Mouse (Mus musculus) heart, adult 2 months (tissue): ENCODE data around the gene Fpr2. TPM values are rescaled to one million over a fixed set of nuclear protein-coding genes. Genes with fewer than 3 reads are reported as not detected.
A peak's percentile ranks its signal among the peaks of the same experiment; 100 is the strongest.

ENCODE experiments used
- DNase-seq, 2 experiments: peaks; one replicate each; pipeline ENCODE4 v3.0.0; 2021
- H3K27ac ChIP-seq: fragments of 200-600 bp; 2 replicates; pipeline ENCODE4 v1.8.1; 2022
- H3K27me3 ChIP-seq: fragments of 200-500 bp; 2 replicates; pipeline ENCODE4 v1.6.1; 2012; ENCODE audit warnings: mild to moderate bottlenecking, low read length, inconsistent platforms, mixed read lengths; ENCODE audit not compliant: control insufficient read depth, insufficient read depth
- H3K36me3 ChIP-seq: fragments of 200-500 bp; 2 replicates; pipeline ENCODE4 v1.6.1; 2012; ENCODE audit warnings: low read length, inconsistent platforms; ENCODE audit not compliant: control insufficient read depth, insufficient read depth
- H3K4me1 ChIP-seq: fragments of 200-500 bp; 2 replicates; pipeline ENCODE4 v1.6.1; 2011; ENCODE audit warnings: low read length; ENCODE audit not compliant: control insufficient read depth, insufficient read depth
- H3K4me3 ChIP-seq: fragments of 200-600 bp; 2 replicates; pipeline ENCODE4 v1.8.1; 2022
- H3K79me2 ChIP-seq: fragments of 200-500 bp; replicated peaks from 2 replicates; pipeline ENCODE4 v1.6.1; 2012; ENCODE audit warnings: mild to moderate bottlenecking, inconsistent platforms, low read length, moderate library complexity, mixed read lengths; ENCODE audit not compliant: control insufficient read depth, insufficient read depth
- H3K9ac ChIP-seq: fragments of 200-500 bp; 2 replicates; pipeline ENCODE4 v1.6.1; 2012; ENCODE audit warnings: low read depth, mild to moderate bottlenecking, control low read depth, inconsistent platforms, low read length, mixed read lengths
- CTCF ChIP-seq: fragments of 200-600 bp; IDR thresholded peaks from 2 replicates; pipeline ENCODE4 v1.8.1; 2022; ENCODE audit warnings: antibody characterized with exemption, mild to moderate bottlenecking, moderate library complexity
- EP300 ChIP-seq: fragments of 200-500 bp; IDR thresholded peaks from 2 replicates; pipeline ENCODE4 v1.6.1; 2011; ENCODE audit warnings: low read depth, low read length, control low read depth; ENCODE audit not compliant: insufficient read depth
- POLR2A ChIP-seq: fragments of 200-500 bp; IDR thresholded peaks from 2 replicates; pipeline ENCODE4 v1.6.1; 2011; ENCODE audit warnings: mild to moderate bottlenecking, low read depth, low read length, control low read depth; ENCODE audit not compliant: insufficient read depth
- WGBS: fragments of 180-500 bp; shearing (Covaris S2); methylation state at CpG from one replicate; pipeline ENCODE4 v1.1.7; 2018; 5-methylcytosine and 5-hydroxymethylcytosine counted together
- intact Hi-C: fragments of 180-260 bp; cut with DNase I; formaldehyde crosslinking; loops from one replicate; pipeline ENCODE4 v1.15.1; 2025
- polyA plus RNA-seq: library from polyadenylated mRNA; depleted of rRNA; stranded (reverse); fragments of >200 nt; gene quantifications from 2 replicates; pipeline ENCODE4 v1.2.3, GENCODE M21; 2012
- total RNA-seq, 2 experiments: library from RNA; stranded (reverse); gene quantifications; 2 replicates each; pipeline ENCODE4 v1.2.3; 2021

Gene Fpr2
- total and polyA plus RNA-seq, 3 experiments: 0.39 to 0.49 TPM; not detected in 1

DNA sequence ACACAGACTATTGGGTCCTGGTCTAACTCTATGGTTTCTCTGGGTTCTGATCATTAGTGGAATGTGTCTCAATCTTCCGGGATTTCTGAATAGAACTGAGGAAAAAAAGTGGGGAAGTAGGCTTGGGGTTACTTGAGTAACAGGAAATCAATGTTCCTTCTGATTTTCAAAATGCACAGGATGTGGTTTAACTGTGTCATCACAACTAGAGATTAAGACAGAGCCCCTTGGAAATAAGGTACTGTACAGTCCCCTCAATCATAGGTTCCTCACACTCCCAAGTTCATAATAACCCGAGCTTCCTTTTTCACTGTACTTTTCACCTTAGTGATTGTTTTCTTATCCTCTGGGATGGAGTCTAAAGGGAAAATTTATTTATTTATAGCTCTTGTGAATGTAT, 15.9 kb upstream of the Fpr2 start:
- no peak overlapping the region for H3K27ac ChIP-seq
- H3K27me3 ChIP-seq: no peaks in the 10 kb centered on the region
- H3K79me2 ChIP-seq: no peaks in the 10 kb centered on the region
- H3K36me3 ChIP-seq: no peaks in the 10 kb centered on the region
- 60% methylated on average over 2 of the region's 2 CpGs for WGBS
- no peak for TF ChIP-seq CTCF
- no peak for TF ChIP-seq EP300
- no peak for TF ChIP-seq POLR2A
- H3K9ac ChIP-seq: no peak overlapping the region
- no peak for DNase-seq
- H3K4me3 ChIP-seq: no peak overlapping the region
- H3K4me1 ChIP-seq: no peaks in the 10 kb centered on the region
- intact Hi-C loops: no loop called here

DNA sequence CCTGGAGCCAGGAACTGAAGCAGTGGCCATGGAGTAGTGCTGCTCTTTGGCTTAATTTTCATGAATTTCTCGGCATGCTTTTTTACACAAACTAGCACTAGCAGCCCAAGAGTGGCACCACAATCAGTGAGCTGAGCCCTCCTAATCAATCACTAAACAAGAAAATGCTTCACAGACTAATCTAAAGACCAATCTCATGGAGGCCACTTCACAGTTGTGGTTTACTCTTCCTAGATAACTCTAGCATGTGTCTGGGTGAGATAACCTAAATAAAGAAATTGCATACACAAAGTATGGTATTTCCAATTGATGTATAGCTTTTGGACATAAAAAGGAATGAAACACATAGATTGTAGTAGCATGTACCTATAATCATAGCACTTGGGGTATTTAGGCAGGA, 8.3 kb upstream of the Fpr2 start:
- no peak overlapping the region for H3K9ac ChIP-seq
- no peak overlapping the region for H3K27ac ChIP-seq
- H3K4me1 ChIP-seq: no peaks in the 10 kb centered on the region
- H3K79me2 ChIP-seq: no peaks in the 10 kb centered on the region
- no peaks in the 10 kb centered on the region for H3K36me3 ChIP-seq
- 67% methylated on average over 1 of the region's 1 CpGs for WGBS
- H3K27me3 ChIP-seq: no peaks in the 10 kb centered on the region
- intact Hi-C loops: no loop called here
- TF ChIP-seq POLR2A: no peak
- H3K4me3 ChIP-seq: no peak overlapping the region
- DNase-seq: no peak

DNA sequence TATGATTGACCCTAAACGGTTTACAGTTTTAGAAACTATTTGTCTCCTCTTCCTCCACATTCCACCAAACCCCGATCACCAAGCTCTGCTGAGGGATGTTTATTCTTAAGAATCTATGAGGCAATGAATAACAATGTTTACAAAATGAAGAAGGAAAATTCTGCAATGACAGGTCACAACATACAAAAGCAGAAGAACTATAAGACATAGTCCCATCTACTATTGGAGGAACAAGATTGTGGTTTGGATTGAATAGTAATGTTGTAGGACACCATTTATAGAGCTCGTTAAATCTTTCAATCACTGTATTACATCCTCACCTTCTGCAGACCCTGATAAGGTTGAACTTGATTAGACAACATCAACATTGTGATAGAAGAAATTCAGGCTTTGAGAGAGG, 5.0 kb upstream of the Fpr2 start:
- H3K4me3 ChIP-seq: no peak overlapping the region
- intact Hi-C loops: no loop called here
- TF ChIP-seq EP300 (no peak), CTCF (no peak), POLR2A (no peak)
- H3K36me3 ChIP-seq: no peaks in the 10 kb centered on the region
- H3K9ac ChIP-seq: no peak overlapping the region
- H3K79me2 ChIP-seq: no peaks in the 10 kb centered on the region
- no peak overlapping the region for H3K27ac ChIP-seq
- H3K27me3 ChIP-seq: no peaks in the 10 kb centered on the region
- H3K4me1 ChIP-seq: no peaks in the 10 kb centered on the region
- WGBS: 63% methylated on average over 3 of the region's 3 CpGs
- DNase-seq: no peak

DNA sequence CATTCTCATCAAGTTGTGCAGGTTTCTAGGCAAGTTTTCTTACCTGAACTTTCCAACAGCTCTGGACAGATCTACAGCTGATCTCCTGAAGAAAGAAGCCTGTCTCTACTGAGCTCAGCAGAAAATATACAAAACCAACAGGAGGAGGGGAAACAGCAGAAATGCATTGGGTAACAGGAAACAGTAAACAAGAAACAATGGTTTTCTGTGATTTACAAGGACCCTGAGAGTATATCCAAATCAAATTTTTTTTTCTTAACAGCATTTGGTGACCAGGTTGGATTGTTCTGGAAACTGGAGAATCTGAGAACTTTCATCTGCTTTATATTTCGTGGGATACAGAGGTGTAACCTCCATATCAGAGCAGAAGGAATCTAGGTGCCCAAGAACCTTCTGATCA, 3.8 kb upstream of the Fpr2 start, which contains the start of gene Fpr1:
Fpr1 (minus strand) TSS at position 101 of the 400 bp plus-strand sequence.
- no peak for DNase-seq
- Histone ChIP-seq H3K4me3 (no peak within 1 kb of the TSS), H3K36me3 (no peaks in the 10 kb centered on the region), H3K4me1 (no peaks in the 10 kb centered on the region), H3K27me3 (no peaks in the 10 kb centered on the region), H3K27ac (no peak within 1 kb of the TSS), H3K79me2 (no peaks in the 10 kb centered on the region), H3K9ac (no peak within 1 kb of the TSS)
- no peak for TF ChIP-seq EP300
- TF ChIP-seq CTCF: no peak
- no peak for TF ChIP-seq POLR2A
- 52% methylated on average over 1 of the region's 1 CpGs for WGBS
- intact Hi-C loops: no loop called here

DNA sequence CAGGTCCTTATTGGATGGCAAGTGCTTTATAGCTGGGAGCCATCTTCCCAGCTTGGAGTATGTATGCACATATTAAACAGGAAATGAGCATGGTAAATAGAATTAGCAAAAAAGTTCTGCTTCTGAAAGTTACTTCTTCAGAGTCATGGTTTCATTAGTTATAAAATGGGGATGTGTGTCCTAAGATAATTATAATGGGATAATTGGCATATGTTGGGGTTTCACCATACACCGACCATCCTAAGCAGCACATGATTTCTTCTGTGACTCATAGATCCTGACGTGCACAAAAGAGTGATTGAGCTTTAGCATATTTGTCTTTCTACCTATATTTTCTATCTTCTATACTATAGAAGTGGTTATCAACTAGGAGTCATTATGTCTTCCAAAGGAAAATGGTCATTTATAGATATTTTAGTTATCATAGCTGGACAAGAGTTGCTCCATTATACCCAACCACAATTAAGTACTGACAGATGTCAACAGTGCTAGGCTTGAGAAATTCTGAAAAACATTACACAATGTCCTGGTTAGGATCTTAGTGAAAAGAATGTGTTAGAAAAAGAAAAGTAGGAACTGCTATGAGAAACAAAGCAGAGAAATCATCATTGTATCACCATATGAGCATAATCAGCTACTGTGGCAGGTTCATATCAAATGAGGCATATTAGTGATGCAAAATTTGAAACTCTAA, 2.3 kb downstream of the Fpr2 start:
- no peaks in the 10 kb centered on the region for H3K79me2 ChIP-seq
- no peak overlapping the region for H3K27ac ChIP-seq
- intact Hi-C loops: no loop called here
- no peaks in the 10 kb centered on the region for H3K4me1 ChIP-seq
- no peaks in the 10 kb centered on the region for H3K36me3 ChIP-seq
- 77% methylated on average over 2 of the region's 2 CpGs for WGBS
- TF ChIP-seq CTCF: no peak
- TF ChIP-seq POLR2A: no peak
- no peak for TF ChIP-seq EP300
- H3K27me3 ChIP-seq: no peaks in the 10 kb centered on the region
- DNase-seq: no peak
- no peak overlapping the region for H3K4me3 ChIP-seq
- H3K9ac ChIP-seq: no peak overlapping the region

DNA sequence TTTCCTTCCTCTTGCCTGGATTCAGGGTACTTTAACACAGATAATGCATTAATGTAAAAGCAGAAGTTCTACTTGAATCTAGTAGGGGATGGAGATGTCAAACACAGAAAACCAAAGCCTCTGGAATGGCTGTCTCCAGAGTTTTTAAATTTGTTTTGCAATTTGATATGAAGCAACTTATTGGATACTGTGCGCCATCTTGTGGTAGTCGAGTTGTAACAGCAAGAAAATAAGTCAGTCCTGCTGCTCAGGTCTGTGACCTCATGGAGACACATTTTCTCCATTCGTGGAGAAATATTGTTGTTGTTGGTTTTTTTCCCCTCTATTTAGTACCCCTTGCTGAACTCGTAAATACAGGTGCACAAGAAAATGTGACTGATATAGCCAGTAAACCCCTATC, 8.4 kb downstream of the Fpr2 start:
- H3K27ac ChIP-seq: no peak overlapping the region
- TF ChIP-seq EP300: no peak
- TF ChIP-seq CTCF: peak; percentile 92
- TF ChIP-seq POLR2A: no peak
- no peak for DNase-seq
- H3K4me3 ChIP-seq: no peak overlapping the region
- H3K4me1 ChIP-seq: no peaks in the 10 kb centered on the region
- no peaks in the 10 kb centered on the region for H3K36me3 ChIP-seq
- no peaks in the 10 kb centered on the region for H3K27me3 ChIP-seq
- 2% methylated on average over 4 of the region's 4 CpGs for WGBS
- no peaks in the 10 kb centered on the region for H3K79me2 ChIP-seq
- no peak overlapping the region for H3K9ac ChIP-seq
- intact Hi-C loops: loop anchor here (1.0 to 5.0 kb wide), 2 partner anchors 54 to 130 kb away; no protein-coding TSS in a partner anchor
